Mouse (Mus musculus): ENCODE results near the gene Pum1.

- TF ChIP-seq CTCF (IDR thresholded peaks at IDR 0.05; ENCODE audit: extremely low read depth, insufficient read length, insufficient replicate concordance, low read depth, low read length) (no peak), POLR2A (IDR thresholded peaks at IDR 0.05; ENCODE audit: low read depth, low read length) (no peak)
Observed at GRCm38 (mm10) chr4:130711353-130711848, 48.3 kb downstream of the Pum1 start.

Data from small intestine, adult 2 months (tissue).